Mouse (Mus musculus) urinary bladder, postnatal 14 days (tissue): Measurements from ENCODE around the gene Ikzf4.
A peak's percentile ranks its signal among the peaks of the same experiment; 100 is the strongest.
"Not testable (repeated sequence)": the region's sequence is repeated elsewhere in the genome, so short reads cannot be mapped to it uniquely, and the experiment has no call there.

Experiments used
- DNase-seq: peaks from one replicate; pipeline ENCODE4 v3.0.0; 2021; ENCODE audit warnings: low spot score

The Ikzf4 gene

GRCm38 (mm10) chr10:128639999-128640398 is 5.8 kb downstream of the Ikzf4 start:
- DNase-seq: no peak

- DNase-seq: no peak
Measured at GRCm38 (mm10) chr10:128637011-128637410, 8.8 kb downstream of the Ikzf4 start.

- DNase-seq: no peak
Measured at GRCm38 (mm10) chr10:128636561-128636960, 9.2 kb downstream of the Ikzf4 start.

- DNase-seq: no peak
Measured at GRCm38 (mm10) chr10:128635697-128636096, 10.1 kb downstream of the Ikzf4 start.

- DNase-seq: no peak
Measured at GRCm38 (mm10) chr10:128631571-128631970, 14.2 kb downstream of the Ikzf4 start.

GRCm38 (mm10) chr10:128630306-128630705 is 15.5 kb downstream of the Ikzf4 start:
- not testable (repeated sequence) for DNase-seq

- no peak for DNase-seq
Measured at GRCm38 (mm10) chr10:128629746-128630145, 16.0 kb downstream of the Ikzf4 start.

GRCm38 (mm10) chr10:128627398-128628317 is 18.1 kb downstream of the Ikzf4 start:
- no peak for DNase-seq

- peak; percentile 85 for DNase-seq
Measured at GRCm38 (mm10) chr10:128626311-128627310, 19.2 kb downstream of the Ikzf4 start, which contains the start of gene Rps26. Gene Rps26 (minus strand): TSS chr10:128626747.

- no peak for DNase-seq
Measured at GRCm38 (mm10) chr10:128625287-128625894, 20.4 kb downstream of the Ikzf4 start.

- DNase-seq: not testable (repeated sequence)
Measured at GRCm38 (mm10) chr10:128623106-128623613, 22.6 kb downstream of the Ikzf4 start.

- DNase-seq: no peak
Measured at GRCm38 (mm10) chr10:128622702-128623101, 23.1 kb downstream of the Ikzf4 start.

GRCm38 (mm10) chr10:128621986-128622520 is 23.7 kb downstream of the Ikzf4 start:
- DNase-seq: no peak

- no peak for DNase-seq
Measured at GRCm38 (mm10) chr10:128620241-128620640, 25.6 kb downstream of the Ikzf4 start.

- DNase-seq: not testable (repeated sequence)
Measured at GRCm38 (mm10) chr10:128619148-128619547, 26.6 kb downstream of the Ikzf4 start.

- DNase-seq: no peak
Measured at GRCm38 (mm10) chr10:128618570-128618969, 27.2 kb downstream of the Ikzf4 start.

GRCm38 (mm10) chr10:128615798-128616448 is 29.9 kb downstream of the Ikzf4 start:
- DNase-seq: not testable (repeated sequence)

- DNase-seq: no peak
Measured at GRCm38 (mm10) chr10:128614934-128615333, 30.9 kb downstream of the Ikzf4 start.

- not testable (repeated sequence) for DNase-seq
Measured at GRCm38 (mm10) chr10:128613820-128614219, 32.0 kb downstream of the Ikzf4 start.

GRCm38 (mm10) chr10:128613154-128613440 is 32.7 kb downstream of the Ikzf4 start:
- DNase-seq: no peak
